Mouse (Mus musculus) cerebellum, postnatal 4 days (tissue): ENCODE results near the gene Gxylt1.
"Not testable (repeated sequence)": the region's sequence is repeated elsewhere in the genome, so short reads cannot be mapped to it uniquely, and the experiment has no call there.

Experiments used
- DNase-seq, 2 experiments: peaks; one replicate each; pipeline ENCODE4 v3.0.0; 2022; ENCODE audit warnings: low spot score in 2 of 2, mixed read lengths in 1 of 2

Gene Gxylt1

GRCm38 (mm10) chr15:93263566-93263965 lies 11.4 kb downstream of the Gxylt1 start:
- DNase-seq = no peak

- no peak for DNase-seq
Observed at GRCm38 (mm10) chr15:93262818-93263217, 12.2 kb downstream of the Gxylt1 start.

GRCm38 (mm10) chr15:93262274-93262673 lies 12.7 kb downstream of the Gxylt1 start:
- DNase-seq = no peak

- no peak for DNase-seq
Observed at GRCm38 (mm10) chr15:93259933-93260332, 15.0 kb downstream of the Gxylt1 start.

- no peak for DNase-seq
Observed at GRCm38 (mm10) chr15:93255295-93255694, 19.7 kb downstream of the Gxylt1 start.

- no peak for DNase-seq
Observed at GRCm38 (mm10) chr15:93253172-93253571, 21.8 kb downstream of the Gxylt1 start.

- no peak for DNase-seq
Observed at GRCm38 (mm10) chr15:93252396-93252795, 22.6 kb downstream of the Gxylt1 start.

GRCm38 (mm10) chr15:93251553-93252250 lies 23.3 kb downstream of the Gxylt1 start:
- peak in 1 of 2 experiments; percentile 20 for DNase-seq

GRCm38 (mm10) chr15:93243202-93243601 lies 31.8 kb downstream of the Gxylt1 start:
- DNase-seq = no peak

GRCm38 (mm10) chr15:93236456-93236855 lies 38.5 kb downstream of the Gxylt1 start:
- DNase-seq = not testable (repeated sequence)

GRCm38 (mm10) chr15:93229028-93229427 lies 46.0 kb downstream of the Gxylt1 start:
- no peak for DNase-seq

- no peak for DNase-seq
Observed at GRCm38 (mm10) chr15:93228375-93228774, 46.6 kb downstream of the Gxylt1 start.

GRCm38 (mm10) chr15:93227764-93228079 lies 47.3 kb downstream of the Gxylt1 start:
- DNase-seq = peak; percentile 39 to 60

GRCm38 (mm10) chr15:93226930-93227763 lies 47.8 kb downstream of the Gxylt1 start:
- DNase-seq = no peak

GRCm38 (mm10) chr15:93222475-93222874 lies 52.5 kb downstream of the Gxylt1 start:
- no peak for DNase-seq

- DNase-seq = no peak
Observed at GRCm38 (mm10) chr15:93212617-93213016, 62.4 kb downstream of the Gxylt1 start.

GRCm38 (mm10) chr15:93204861-93205260 lies 70.1 kb downstream of the Gxylt1 start:
- no peak for DNase-seq

- no peak for DNase-seq
Observed at GRCm38 (mm10) chr15:93201956-93202355, 73.0 kb downstream of the Gxylt1 start.

- DNase-seq = no peak
Observed at GRCm38 (mm10) chr15:93191387-93192145, 83.4 kb downstream of the Gxylt1 start.
